Mouse (Mus musculus): ENCODE results near the gene Ttc24.

Ttc24 gene

DNA sequence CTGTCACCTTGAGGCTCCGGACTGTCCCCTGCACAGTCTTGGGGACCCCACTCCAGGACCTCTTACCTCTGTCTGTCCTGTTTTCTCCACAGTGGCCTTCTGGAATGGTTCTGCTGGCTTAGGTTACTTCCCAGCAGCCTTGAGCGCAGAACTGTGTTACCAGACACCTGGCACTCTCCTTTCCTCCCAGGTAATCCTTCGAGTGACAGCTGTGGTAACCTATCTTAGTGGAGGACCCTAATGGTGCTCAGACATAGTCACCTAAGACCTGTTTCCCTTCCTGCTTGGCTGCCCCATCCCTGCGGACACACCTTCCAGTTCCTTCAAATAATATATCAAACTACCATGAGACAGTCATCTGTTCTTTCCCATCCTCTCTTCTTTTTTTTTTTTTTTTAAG, at the start of gene Ttc24:
Ttc24 (minus strand) TSS at position 101 of the 400 bp plus-strand sequence.
- no peak for DNase-seq

DNA sequence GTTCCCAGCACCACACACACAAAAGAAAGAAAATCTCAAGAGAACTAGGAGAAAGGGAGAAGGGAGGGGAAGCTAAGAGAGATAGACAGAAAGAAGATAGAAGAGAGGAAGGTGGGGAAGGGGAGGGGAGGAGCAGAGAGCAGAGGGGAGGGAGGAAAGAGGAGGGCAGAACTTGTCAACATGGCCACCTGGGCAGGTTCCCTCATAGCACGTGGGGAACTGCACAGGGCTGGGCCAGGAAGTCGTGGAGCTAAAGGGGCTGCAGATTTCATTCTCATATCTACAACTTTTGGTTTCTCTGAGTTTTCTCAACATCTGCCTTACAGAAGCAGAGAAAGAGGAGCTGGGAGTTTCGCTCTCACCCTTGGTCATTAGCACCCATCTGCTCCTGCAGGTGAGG, 49.5 kb upstream of the Ttc24 start:
- no peak for DNase-seq

DNA sequence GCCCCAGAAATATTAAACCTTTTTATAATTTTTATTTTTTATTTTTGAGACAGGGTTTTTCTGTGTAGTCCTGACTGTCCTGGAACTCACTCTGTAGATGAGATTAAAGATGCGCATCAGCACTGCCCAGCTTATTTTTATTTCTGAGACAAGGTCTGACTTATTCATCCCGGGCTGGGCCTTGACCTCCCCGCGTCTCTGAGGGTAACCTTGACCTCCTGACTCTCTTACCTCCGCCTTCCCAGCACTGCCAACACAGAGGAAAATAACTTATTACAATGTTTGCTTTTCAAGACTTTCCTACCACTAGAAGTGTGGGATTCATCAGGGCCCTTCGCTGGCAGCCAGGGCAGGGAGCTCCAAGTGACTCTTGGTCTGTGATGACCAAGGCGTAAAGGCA, 48.1 kb upstream of the Ttc24 start:
- no peak for DNase-seq

DNA sequence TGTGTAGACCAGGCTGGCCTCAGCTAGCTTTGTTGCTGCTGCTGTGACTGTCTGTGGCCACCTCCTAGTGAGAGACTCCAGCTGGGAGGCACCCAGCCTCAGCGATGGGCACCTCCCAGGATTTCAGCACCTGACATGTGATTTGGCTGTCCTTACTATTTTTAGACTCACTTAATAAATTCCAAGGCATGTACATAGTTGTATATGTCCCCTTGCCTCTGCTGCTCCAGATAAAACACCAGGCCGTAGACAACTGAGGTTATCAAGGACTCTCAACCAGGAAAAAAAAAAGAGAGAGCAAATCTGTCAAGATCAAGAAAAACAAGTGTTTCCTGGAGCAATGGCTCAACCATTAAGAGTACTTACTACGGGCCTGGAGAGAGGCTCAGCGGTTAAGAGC, 47.1 kb upstream of the Ttc24 start:
- DNase-seq = no peak

DNA sequence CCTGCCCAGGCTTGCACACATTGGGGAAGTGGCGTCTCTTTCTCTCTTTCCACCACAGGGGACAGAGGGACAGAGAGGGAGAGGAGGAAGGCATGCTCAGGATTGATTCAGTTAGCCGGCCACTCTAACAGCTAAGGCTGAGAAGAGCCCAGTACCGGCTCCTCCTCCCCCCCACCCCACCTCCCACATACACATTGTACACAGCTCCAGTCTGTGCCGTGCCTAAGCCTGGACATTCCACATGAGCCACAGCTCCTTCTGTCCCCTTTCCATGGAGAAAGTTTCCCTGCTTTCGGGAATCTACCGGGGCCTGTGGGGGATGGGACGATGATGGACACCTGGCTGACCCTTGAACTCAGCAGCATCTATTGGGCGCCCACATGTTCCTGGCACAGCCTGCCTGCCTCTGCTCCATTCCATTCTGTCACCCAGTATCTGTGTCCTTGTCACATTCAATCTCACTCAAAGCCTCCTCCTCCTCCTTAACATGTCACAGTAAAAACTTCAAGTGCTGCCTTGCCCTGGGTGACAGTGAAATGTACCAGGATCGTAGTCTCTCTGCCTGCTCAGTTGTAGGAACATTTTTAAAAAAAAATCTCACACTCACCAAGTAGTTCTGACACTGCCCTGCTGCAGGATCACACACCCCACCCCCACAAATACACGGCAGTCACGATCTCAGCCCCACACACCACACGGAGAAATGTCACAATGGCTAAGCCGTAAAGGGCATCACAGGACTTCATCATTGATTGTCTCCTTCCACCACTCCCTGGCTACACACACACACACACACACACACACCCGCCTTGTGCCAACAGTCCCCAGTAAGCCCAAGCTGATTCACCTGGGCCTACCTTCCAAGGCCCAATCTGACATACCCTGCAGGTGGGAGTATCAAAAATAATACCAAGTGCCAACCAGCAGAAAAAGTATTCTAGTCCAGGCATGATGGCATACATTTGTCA, 43.3 kb upstream of the Ttc24 start:
- DNase-seq = no peak

DNA sequence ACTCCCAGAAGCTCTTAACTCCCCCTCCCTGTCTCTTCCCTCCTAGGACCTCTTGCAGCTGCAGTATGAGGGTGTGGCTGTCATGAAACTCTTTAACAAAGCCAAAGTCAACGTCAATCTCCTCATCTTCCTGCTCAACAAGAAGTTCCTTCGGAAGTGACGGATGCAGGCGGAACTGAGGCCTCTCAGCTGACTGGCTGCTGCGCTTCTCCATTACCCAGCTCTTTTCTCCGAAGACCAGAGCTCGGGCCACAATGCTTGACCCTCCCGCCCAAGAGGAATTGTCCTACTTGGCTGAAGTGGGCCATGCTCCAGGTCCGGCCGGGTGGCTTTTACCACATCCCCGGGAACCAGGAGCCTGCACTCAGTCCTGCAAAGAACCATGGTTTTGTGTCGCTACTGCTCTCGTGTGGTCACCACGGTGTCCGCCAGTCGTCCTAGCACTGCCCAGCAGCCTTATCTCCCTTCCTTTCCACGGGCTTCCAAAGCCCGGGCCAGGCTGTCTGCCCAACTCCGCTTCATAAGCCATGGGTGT, 42.1 kb upstream of the Ttc24 start:
- DNase-seq = no peak

DNA sequence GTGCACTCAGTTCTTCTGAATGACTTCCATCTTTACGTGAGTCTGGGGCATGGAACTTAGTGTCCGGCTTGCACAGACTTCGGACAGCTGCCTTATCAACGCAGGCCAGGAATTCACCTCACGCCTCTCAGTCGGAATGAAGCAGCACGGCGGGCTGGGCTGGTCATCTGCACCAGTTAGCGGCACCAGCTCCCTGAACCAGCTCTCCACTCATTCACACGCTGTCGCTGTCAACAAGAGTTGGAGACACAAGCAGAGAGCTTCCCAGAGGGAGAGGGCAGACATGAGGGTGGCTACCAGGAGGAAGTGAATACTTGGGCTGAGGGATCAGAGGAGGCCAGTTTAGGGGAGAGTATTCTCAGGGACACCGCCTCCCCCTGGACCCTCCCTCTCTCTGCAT, 36.3 kb upstream of the Ttc24 start:
- DNase-seq = no peak

DNA sequence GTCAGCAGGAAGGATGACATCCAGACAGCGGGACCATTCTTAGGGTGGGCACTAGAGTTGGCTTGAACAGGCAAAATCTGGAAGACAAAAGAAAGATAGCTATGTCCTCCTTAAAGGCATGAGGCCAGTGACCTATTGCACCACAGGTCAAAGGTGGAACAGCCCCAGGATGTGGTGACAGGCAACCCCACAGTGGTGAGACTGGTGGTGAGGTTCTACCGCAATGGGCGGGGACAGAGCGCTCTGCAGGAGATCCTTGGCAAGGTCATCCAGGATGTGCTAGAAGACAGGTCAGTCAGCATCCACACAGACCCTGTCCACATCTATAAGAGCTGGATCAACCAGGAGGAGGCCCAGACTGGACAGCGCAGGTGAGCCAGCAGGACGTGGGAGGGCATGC, 31.0 kb upstream of the Ttc24 start:
- no peak for DNase-seq

DNA sequence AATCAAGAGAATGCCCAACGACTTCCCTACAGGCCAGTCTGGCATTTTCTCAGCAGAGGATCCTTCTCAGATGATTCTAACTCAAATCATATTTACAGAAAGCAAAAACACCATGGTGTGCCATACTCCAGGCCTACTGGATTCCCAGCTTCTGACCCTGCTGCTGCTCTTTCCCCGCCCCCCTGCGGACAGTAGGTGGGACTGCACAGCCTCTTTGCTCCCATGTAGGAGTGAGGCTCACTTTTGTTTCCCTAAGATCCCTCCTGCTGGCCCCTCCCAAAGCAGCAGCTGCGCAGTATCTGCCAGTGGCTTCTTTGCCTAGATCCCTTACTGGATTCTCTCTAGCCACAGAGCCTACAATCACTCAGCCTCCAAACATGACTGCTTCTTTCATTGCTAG, 28.0 kb upstream of the Ttc24 start:
- DNase-seq = no peak

DNA sequence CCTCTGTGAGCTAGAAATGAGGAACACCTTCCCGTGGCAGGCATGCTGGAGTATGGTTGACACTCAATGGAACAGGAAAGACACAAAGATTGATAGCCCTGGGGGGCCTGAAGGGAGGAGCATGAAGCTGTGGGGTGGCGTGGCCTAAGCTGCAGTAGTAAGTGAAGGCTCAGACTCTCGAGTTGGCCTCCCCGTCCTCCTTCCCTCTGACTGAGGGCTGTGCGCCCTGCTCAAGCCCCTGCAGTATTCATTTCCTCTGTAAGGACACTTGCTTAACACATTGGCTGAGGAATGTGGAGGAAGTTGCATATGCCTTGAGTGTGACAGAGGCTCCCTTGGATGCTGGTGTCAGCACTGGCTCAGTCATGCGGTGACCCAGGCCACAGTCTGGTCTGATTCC, 24.5 kb upstream of the Ttc24 start:
- peak; percentile 59 for DNase-seq

DNA sequence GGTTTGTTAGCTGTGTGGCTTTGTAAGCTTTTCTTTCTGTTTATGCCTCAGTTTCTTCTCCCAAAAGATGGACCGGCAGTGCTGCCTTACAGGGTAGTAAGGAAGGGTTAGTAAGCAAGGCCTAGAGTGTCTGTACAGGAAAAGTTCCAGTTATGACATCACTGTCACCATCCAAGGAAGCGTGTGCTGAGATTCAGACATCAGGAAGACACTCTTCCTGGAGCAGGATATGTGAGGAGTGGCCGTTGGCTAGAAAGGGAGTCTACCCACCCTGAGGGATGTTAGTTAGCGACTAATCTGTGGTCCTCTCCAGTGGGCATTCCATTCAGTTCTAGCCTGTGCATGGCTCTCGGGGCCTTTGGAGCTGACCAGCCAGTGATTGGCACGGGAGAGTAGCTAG, 24.1 kb upstream of the Ttc24 start:
- peak; percentile 42 for DNase-seq

DNA sequence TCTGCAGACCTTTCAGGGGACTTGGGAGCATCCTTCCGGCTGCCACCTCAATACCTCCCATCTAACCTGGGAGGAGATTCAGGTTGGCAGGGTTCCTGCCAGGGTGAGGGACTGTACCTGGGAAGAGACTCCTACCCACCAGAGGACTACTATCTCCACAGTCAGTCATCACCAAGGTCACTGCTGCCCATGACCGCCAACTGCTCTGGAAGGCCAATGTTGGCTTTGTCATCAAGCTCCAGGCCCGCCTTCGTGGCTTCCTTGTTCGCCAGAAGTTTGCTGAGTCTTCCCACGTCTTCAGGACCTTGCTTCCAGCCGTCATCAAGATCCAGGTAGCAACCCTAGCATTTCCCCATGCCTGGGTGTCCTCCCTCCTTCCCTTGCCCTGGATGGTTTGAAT, 23.6 kb upstream of the Ttc24 start:
- DNase-seq = no peak

DNA sequence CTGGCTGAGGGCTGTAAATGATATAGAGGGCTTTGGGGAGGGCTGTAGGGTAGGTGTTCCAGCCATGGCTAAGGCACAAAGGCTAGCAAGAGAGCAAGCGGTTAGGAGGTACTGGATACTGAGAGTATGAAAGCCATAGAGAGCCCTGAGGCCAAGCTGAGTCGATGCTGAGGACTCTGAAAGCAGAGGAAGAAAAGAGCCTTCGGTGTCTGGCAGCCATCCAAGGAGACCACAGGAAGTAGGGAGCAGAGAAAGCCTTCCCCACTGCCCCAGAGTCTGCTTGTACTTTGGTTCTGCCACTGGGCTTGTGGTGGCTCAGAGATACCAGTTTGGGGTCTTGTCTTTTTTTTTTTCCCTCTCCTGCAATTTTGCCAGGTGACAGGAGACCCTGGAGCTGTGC, 22.1 kb upstream of the Ttc24 start:
- no peak for DNase-seq

DNA sequence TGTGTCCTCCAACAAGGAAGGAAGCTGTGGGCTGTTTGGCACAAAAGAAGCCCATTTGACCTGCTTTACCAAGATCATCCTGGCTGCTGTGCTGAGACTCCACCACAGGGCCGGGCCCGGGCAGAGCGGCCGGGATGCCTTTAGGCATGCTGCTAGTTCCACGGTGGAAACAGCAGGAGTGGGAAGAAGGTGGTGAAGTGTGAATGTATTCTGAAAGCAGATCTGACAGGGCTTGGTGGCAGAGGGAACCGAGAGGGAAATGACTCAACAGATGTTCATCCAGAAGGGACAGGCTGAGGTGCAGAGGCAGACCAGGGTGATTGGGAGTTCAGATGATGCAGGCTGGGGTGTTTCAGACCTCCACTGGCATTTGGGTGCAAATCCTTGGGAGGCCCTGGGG, 19.6 kb upstream of the Ttc24 start:
- no peak for DNase-seq

DNA sequence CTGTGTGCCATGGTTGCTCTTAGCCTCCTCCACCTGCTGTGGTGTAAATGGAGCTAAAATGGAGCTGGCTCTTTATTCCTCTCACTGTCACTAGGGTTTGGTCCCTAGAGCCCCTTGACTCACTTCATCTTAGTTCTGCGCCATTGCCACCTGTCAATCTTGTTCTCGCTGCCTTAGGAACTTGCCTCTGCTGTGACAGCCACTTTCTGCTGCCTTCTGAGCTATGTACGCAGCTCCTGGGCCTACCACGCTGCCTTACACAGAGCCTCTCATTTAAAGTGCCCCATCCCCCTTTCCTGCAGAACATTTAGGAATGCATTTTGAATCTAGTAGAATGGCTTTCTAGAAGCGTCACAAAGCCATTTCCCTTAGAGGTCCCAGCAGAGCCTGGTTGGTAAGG, 16.0 kb upstream of the Ttc24 start:
- no peak for DNase-seq

DNA sequence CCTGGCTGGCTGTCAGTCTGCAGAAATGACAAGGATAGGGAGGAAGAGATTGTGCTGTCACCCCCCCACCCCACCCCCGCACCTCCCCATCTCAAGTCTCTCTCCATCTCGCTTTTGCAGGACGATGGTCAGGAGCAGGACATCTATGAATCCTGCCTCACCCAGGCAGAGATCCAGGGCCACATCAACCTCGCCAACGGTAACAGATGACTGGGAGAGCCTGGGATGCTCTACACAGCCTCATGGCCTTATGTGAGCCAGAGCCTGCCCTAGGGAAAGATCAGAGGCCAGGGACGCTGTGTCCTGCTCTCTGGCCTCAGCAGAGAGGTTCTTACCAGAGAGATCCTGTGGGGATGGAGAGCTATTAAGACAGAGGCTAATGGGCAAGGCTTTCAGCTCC, 12.5 kb upstream of the Ttc24 start:
- DNase-seq = no peak

DNA sequence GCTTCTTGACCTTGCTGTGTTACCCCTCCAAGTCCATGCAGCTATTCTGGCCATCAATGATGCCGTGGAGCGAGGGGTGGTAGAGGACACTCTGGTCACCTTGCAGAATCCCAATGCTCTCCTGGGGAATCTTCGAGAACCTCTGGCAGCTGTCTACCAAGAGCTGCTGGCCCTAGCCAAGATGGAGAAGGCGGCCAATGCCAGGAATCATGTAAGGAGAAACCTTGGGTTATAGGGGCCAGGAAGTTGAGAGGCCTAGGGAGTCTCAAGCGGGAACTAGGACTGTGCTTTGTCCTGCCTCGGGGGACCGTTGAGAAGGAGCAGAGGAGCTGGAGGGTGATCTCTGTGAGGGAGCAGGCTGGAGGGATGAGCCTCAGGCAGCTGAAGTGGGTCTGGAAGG, 12.0 kb upstream of the Ttc24 start:
- DNase-seq = no peak

DNA sequence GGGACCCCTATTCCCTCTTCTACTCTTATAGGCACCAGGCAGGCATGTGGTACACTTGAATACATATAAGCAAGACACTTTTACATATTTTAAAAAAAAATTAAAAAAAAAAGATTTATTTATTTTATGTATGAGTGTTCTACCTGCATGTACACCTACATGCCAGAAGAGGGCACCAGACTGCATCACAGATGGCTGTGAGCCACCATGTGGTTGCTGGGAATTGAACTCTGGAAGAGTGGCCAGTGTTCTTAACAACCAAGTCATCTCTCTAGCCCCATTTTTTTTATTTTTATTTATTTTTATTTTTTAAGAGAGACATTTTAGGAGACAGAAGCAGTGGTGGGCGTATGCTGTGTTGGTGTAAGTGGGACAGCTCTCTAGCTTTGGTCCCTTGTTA, 9.6 kb upstream of the Ttc24 start:
- DNase-seq = peak; percentile 47

DNA sequence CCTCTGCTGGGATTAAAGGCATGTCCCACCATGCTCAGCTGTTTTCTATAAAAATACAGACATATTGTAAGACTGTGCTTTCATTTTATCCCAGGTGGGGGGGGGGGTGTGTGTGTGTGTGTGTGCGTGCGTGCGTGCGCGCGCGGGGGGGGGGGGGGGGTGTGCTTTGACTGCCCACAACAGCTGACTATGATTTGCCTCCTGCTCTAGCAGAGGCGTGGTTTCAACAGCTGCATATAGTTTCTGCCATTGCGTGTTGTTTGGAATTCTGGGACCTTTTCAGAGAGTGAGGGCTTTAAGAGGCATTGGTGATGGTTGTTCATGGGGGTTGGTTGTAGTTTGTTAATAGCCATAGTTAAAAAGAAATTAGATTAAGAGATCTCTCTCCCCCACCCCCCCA, 7.4 kb upstream of the Ttc24 start:
- DNase-seq = no peak

DNA sequence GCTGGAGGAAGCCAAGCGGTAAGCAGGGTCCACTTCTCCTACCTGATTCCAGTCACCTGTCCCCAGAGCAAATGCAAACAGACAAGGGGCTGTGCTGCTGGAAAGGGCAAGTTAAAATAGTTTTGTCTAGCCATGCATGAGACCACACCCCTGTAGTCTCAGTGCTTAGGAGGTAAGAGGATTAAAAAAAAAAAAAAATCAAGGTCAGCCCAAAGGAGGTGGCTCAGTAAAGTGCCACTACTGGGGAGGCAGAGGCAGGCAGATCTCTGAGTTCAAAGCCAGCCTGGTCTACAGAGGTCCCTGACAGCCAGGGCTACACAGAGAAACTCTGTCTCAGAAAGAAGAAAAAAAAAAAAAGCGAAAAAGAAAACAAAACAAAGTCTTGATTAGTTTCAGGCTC, 5.9 kb upstream of the Ttc24 start:
- no peak for DNase-seq

DNA sequence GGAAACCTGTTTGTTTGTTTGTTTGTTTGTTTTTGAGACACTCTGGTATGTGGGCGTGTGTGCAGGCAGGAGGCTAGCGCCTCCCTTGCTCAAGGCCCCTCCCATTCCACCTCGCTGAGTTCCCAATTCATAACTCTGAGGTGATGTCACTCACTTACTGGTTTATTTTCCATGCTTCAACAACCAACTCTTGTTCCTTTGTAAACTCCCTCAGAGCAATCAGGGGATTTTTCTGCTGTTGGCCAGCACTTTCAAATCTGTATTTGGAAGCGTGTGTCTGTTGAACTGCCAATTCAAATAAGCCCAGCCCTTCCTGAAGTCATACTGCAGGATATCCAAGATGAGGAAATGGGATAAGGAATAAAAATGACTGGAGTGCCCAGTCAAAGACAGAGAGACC, 4.6 kb upstream of the Ttc24 start:
- no peak for DNase-seq

DNA sequence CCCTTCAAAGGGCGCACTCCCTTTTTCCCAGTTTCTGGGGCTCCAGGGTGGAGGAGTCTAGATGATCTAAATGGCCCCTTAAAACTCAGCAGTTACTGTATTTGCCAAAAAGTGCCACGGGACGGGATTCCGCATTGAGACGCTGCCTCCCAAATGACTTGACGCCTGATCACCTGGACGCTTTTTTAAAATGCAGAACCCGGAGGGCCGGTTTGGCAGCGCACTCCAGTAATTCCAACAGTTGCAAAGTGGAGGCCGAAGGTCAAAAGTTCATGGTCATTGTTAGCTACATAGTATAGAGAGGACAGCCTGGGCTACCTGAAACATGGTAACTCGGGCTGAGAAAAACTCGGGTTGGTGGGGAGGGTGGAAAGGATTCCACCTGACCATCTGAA, 4.1 kb upstream of the Ttc24 start:
- DNase-seq = no peak

DNA sequence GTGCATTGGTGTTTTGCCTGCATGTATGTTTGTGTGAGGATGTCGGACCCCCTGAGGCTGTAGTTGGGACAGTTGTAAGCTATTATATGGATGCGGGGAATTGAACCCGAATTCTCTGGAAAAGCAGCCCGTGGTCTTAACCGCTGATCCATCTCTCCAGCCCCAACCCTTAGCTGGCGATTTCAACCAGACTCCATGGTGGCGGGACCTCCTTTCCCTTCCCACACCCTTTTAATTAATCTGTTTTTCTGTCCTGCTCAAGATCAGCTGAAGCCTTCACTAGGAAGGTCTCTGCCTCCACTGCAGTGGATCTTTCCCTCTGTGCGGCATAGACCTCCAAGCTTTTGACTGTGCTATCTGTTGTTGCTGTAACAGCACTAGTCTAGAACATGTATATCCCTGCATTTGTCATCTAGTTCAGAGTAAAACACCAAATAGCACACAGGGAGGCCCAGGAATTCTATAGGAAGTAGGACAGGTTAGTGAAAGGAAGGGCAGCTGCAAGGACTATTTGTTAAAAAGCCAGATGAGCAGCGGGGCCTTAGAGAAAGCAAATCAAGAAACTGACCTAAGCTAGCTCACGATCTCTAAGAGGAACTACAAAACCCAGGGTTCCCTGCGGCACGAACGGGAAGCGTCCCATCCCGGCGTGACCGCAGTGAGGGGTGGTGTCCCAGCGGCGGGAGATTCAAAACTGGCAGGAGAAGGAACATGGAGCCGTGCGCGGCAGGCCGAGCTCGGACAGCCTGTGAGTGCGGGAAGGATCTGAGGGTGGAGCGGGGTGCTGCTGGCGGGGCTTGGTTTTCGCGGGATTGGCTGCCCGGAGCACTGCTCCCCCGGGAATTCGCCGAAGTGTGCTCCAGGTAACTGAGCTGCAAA, 3.5 kb upstream of the Ttc24 start, which contains the start of gene Iqgap3:
Iqgap3 (plus strand) TSS at position 627 of the 879 bp plus-strand sequence.
- DNase-seq = peak; percentile 90

DNA sequence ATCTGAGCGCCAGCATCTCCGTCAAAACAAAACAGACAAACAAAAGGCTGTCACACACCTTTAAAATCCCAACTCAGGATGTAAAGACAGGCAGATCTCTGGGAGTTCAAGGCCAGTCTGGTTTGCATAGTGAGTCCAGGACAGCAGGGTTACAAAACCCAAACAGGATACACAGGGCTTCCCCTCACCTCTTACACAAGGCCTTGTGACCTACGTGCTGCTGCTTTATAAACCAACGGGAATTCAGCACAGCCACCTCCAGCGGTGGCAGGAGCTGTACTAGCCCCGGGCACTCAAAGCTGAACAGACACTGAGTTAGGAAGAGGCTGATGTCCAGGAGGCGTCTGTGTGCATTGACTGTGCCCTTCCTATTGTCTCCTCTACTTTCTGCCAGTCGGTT, 663 bp downstream of the Ttc24 start:
- no peak for DNase-seq
